Mouse (Mus musculus) common myeloid progenitor, adult 5-6 weeks (primary cell): ENCODE measurements at regions not wholly inside any gene's neighbourhood (a gene's known extent, or its start where the extent isn't known, plus 50 kb on each side); places are given as distances from the start of the nearest gene placed in this dataset.
"Not testable (repeated sequence)": the region's sequence is repeated elsewhere in the genome, so short reads cannot be mapped to it uniquely, and the experiment has no call there.

Experiments
- ATAC-seq: replicated peaks from 2 replicates; pipeline ENCODE4 v1.8.0; 2016; ENCODE audit warnings: low read depth, mild to moderate bottlenecking, moderate TSS enrichment, inconsistent platforms; ENCODE audit not compliant: poor library complexity, severe bottlenecking

- ATAC-seq = no peak
Measured at GRCm38 (mm10) chr1:83970641-83971285, 393.2 kb downstream of the Pid1 start.

GRCm38 (mm10) chr1:83964631-83965030 lies 399.3 kb downstream of the Pid1 start:
- not testable (repeated sequence) for ATAC-seq

- ATAC-seq = no peak
Measured at GRCm38 (mm10) chr1:83961761-83962160, 402.2 kb downstream of the Pid1 start.

GRCm38 (mm10) chr1:83959756-83960155 lies 404.2 kb downstream of the Pid1 start:
- no peak for ATAC-seq

- no peak for ATAC-seq
Measured at GRCm38 (mm10) chr1:83922900-83923299, 441.1 kb downstream of the Pid1 start.

GRCm38 (mm10) chr1:83915454-83915853 lies 448.5 kb downstream of the Pid1 start:
- no peak for ATAC-seq

- no peak for ATAC-seq
Measured at GRCm38 (mm10) chr1:83907347-83907746, 456.6 kb downstream of the Pid1 start.

GRCm38 (mm10) chr1:83906906-83907305 lies 457.1 kb downstream of the Pid1 start:
- ATAC-seq = no peak

GRCm38 (mm10) chr1:83900135-83900534 lies 463.8 kb downstream of the Pid1 start:
- no peak for ATAC-seq

- ATAC-seq = no peak
Measured at GRCm38 (mm10) chr1:83896650-83897049, 467.3 kb downstream of the Pid1 start.

GRCm38 (mm10) chr1:83879109-83879399 lies 471.1 kb upstream of the Sphkap start:
- ATAC-seq = no peak

- no peak for ATAC-seq
Measured at GRCm38 (mm10) chr1:83878330-83879108, 470.5 kb upstream of the Sphkap start.

GRCm38 (mm10) chr1:83870853-83871567 lies 463.0 kb upstream of the Sphkap start:
- ATAC-seq = no peak

- no peak for ATAC-seq
Measured at GRCm38 (mm10) chr1:83869046-83869445, 461.0 kb upstream of the Sphkap start.

- ATAC-seq = no peak
Measured at GRCm38 (mm10) chr1:83862541-83862940, 454.5 kb upstream of the Sphkap start.

GRCm38 (mm10) chr1:83862128-83862527 lies 454.1 kb upstream of the Sphkap start:
- ATAC-seq = no peak

- no peak for ATAC-seq
Measured at GRCm38 (mm10) chr1:83859732-83860424, 451.9 kb upstream of the Sphkap start.

GRCm38 (mm10) chr1:83853996-83854395 lies 446.0 kb upstream of the Sphkap start:
- no peak for ATAC-seq

GRCm38 (mm10) chr1:83851081-83851480 lies 443.1 kb upstream of the Sphkap start:
- ATAC-seq = no peak

GRCm38 (mm10) chr1:83848414-83848813 lies 440.4 kb upstream of the Sphkap start:
- no peak for ATAC-seq

GRCm38 (mm10) chr1:83847992-83848391 lies 440.0 kb upstream of the Sphkap start:
- ATAC-seq = no peak
